Mouse (Mus musculus): ENCODE results near the gene Gm21977. TPM values are rescaled to one million over a fixed set of nuclear protein-coding genes. Genes with fewer than 3 reads are reported as not detected.
"Not testable (repeated sequence)": the region's sequence is repeated elsewhere in the genome, so short reads cannot be mapped to it uniquely, and the experiment has no call there.

Gene Gm21977
- not detected in 2 replicates for total RNA-seq (2014; rRNA removed)
- polyA plus RNA-seq (2012; rRNA removed) = not detected in 2 replicates

DNA sequence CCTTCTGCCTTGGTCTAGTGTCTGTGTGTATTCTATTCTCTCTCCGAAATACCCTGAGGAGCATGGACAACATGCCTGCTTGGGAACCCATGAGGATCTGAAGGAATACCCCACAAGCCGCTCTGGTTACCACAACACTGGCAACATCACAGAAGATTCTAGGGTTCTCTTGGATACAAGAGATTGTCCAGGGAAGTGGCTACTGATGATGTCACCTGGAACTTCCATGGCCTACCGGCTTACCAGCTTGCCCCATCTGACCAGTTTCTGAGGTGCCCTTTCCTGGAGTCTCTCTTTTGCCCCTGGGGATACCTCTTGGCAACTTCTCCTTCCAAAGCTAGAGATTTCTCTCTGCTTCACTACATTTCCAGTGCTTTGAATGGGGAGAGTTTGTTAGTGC is at the start of gene Gm21977:
Gene Gm21977, minus strand, starts transcription at position 101 of the 400 bp plus-strand sequence.
- H3K27me3 ChIP-seq (ENCODE audit: control insufficient read depth, insufficient read depth, low read length); H3K79me2 ChIP-seq (ENCODE audit: control insufficient read depth, insufficient read depth, low read length); H3K4me3 ChIP-seq (ENCODE audit: insufficient read depth, low read depth, low read length); H3K36me3 ChIP-seq (ENCODE audit: control insufficient read depth, insufficient read depth, low read length); H3K4me1 ChIP-seq (ENCODE audit: control insufficient read depth, insufficient read depth, low read length); H3K27ac ChIP-seq (replicated peaks; ENCODE audit: insufficient read depth, low read depth, low read length); H3K9ac ChIP-seq (ENCODE audit: low read depth, low read length); DNase-seq (ENCODE audit: extremely low read depth, low read depth, low spot score): not testable (repeated sequence)
- WGBS = no CpG with 5 or more reads among the region's 3 CpGs

Other genes starting within 250 kb of the Gm21977 start
- gene Gm3633, start 211.6 kb downstream of the Gm21977 start, total RNA-seq (2014; rRNA removed) = not detected in 2 replicates
- gene Gm3633, start 211.6 kb downstream of the Gm21977 start, polyA plus RNA-seq (2012; rRNA removed) = not detected in 2 replicates
- not detected in 2 replicates for gene Gm10378, start 197.5 kb downstream of the Gm21977 start, total RNA-seq (2014; rRNA removed)
- gene Gm10378, start 197.5 kb downstream of the Gm21977 start, polyA plus RNA-seq (2012; rRNA removed) = not detected in 2 replicates
- gene Gm3015, start 84.7 kb downstream of the Gm21977 start, total RNA-seq (2014; rRNA removed) = not detected in 2 replicates
- not detected in 2 replicates for gene Gm3015, start 84.7 kb downstream of the Gm21977 start, polyA plus RNA-seq (2012; rRNA removed)
- not detected in 2 replicates for gene Gm10377, start 55.5 kb downstream of the Gm21977 start, total RNA-seq (2014; rRNA removed)
- not detected in 2 replicates for gene Gm10377, start 55.5 kb downstream of the Gm21977 start, polyA plus RNA-seq (2012; rRNA removed)
- gene Gm8082, start 140.1 kb upstream of the Gm21977 start, total RNA-seq (2014; rRNA removed) = not detected in 2 replicates
- gene Gm8082, start 140.1 kb upstream of the Gm21977 start, polyA plus RNA-seq (2012; rRNA removed) = not detected in 2 replicates
- gene Gm10376, start 162.2 kb upstream of the Gm21977 start, total RNA-seq (2014; rRNA removed) = not detected in 2 replicates
- not detected in 2 replicates for gene Gm10376, start 162.2 kb upstream of the Gm21977 start, polyA plus RNA-seq (2012; rRNA removed)
- gene Gm8094, start 223.2 kb upstream of the Gm21977 start, total RNA-seq (2014; rRNA removed) = not detected in 2 replicates
- not detected in 2 replicates for gene Gm8094, start 223.2 kb upstream of the Gm21977 start, polyA plus RNA-seq (2012; rRNA removed)
- gene Gm8104, start 247.1 kb upstream of the Gm21977 start, total RNA-seq (2014; rRNA removed) = not detected in 2 replicates
- gene Gm8104, start 247.1 kb upstream of the Gm21977 start, polyA plus RNA-seq (2012; rRNA removed) = not detected in 2 replicates

Data from liver, adult 2 months (tissue).